Mouse (Mus musculus): ENCODE measurements around the gene Slc35f2. TPM values are rescaled to one million over a fixed set of nuclear protein-coding genes. Genes with fewer than 3 reads are reported as not detected.

Slc35f2 gene
- total and polyA plus RNA-seq, 3 experiments: not detected

DNA sequence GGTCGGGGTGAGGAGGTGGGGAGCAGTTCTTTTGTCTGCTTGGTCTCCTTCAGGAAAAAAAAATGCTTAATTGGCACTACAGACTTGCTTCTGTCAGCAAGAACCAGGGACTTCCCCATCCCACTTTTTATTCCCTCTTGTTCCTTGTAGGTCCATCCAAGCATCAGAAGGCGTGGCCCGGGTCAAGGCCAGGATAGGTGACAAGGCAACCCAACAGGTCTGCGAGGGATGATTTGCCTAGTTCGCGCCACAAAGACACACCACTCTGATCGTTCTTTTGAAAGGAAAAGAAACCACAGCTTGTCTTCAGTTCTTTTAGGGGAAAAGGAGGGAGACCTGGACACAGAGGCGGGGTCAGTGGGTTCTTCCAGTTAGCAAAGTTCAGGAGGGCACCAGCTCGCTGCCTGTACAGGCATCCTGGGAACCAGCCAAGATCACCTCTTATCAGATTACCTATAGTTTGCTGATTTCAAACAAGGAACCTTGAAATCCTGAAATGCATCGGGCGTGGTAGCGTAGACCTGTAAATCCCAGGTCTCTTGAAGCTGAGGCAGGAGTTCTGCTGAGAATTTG lies 481 bp upstream of the Slc35f2 start:
- H3K9me3 ChIP-seq (replicated peaks; ENCODE audit: insufficient read depth, low read length): no peaks in the 10 kb centered on the region
- no peak for DNase-seq (ENCODE audit: low read depth, low spot score)
- no peak overlapping the region for H3K27ac ChIP-seq (ENCODE audit: control insufficient read depth, low read depth, low read length)
- H3K27me3 ChIP-seq (ENCODE audit: control insufficient read depth in 1 of 2, insufficient read depth in 2 of 2, low read length in 2 of 2): peaks cover 0 to 1% of the 10 kb centered on the region in 2 experiments; a peak in 1 of 4 replicates
- H3K79me2 ChIP-seq (ENCODE audit: control insufficient read depth, insufficient read depth, low read length, poor library complexity): no peaks in the 10 kb centered on the region
- no peak for TF ChIP-seq E2F4 (IDR thresholded peaks at IDR 0.05; ENCODE audit: borderline replicate concordance, low read depth, low read length)
- no peak for TF ChIP-seq MAX (IDR thresholded peaks at IDR 0.05; ENCODE audit: low read length)
- no peak for TF ChIP-seq ZC3H11A (IDR thresholded peaks at IDR 0.05; ENCODE audit: low read depth, low read length)
- TF ChIP-seq CHD1 (IDR thresholded peaks at IDR 0.05; ENCODE audit: low read depth, low read length): no peak
- no peak for TF ChIP-seq GABPA (IDR thresholded peaks at IDR 0.05; ENCODE audit: low read depth, low read length)
- no peak for TF ChIP-seq ETS1 (IDR thresholded peaks at IDR 0.05; ENCODE audit: low read depth, low read length)
- no peak for TF ChIP-seq JUND (IDR thresholded peaks at IDR 0.05; ENCODE audit: low read depth, low read length)
- TF ChIP-seq GATA1 (IDR thresholded peaks at IDR 0.05; ENCODE audit: low read depth, low read length): no peak
- TF ChIP-seq USF1 (IDR thresholded peaks at IDR 0.05; ENCODE audit: low read depth, low read length): no peak
- TF ChIP-seq BHLHE40 (IDR thresholded peaks at IDR 0.05; ENCODE audit: borderline replicate concordance, low read depth, low read length): no peak
- no peak for TF ChIP-seq MYC (IDR thresholded peaks at IDR 0.05; ENCODE audit: low read depth, low read length)
- TF ChIP-seq MXI1 (IDR thresholded peaks at IDR 0.05; ENCODE audit: low read depth, low read length): no peak
- H3K4me1 ChIP-seq (ENCODE audit: control insufficient read depth in 1 of 2, insufficient read depth in 2 of 2, low read length in 2 of 2): no peaks in the 10 kb centered on the region
- H3K36me3 ChIP-seq (ENCODE audit: control insufficient read depth in 1 of 2, insufficient read depth in 2 of 2, low read length in 2 of 2): no peaks in the 10 kb centered on the region
- no peak overlapping the region for H3K4me3 ChIP-seq (ENCODE audit: control insufficient read depth in 1 of 2, insufficient read depth in 1 of 2, low read depth in 2 of 2, low read length in 2 of 2)
- H3K9ac ChIP-seq (ENCODE audit: control insufficient read depth, low read depth, low read length, poor library complexity, severe bottlenecking): no peak overlapping the region

DNA sequence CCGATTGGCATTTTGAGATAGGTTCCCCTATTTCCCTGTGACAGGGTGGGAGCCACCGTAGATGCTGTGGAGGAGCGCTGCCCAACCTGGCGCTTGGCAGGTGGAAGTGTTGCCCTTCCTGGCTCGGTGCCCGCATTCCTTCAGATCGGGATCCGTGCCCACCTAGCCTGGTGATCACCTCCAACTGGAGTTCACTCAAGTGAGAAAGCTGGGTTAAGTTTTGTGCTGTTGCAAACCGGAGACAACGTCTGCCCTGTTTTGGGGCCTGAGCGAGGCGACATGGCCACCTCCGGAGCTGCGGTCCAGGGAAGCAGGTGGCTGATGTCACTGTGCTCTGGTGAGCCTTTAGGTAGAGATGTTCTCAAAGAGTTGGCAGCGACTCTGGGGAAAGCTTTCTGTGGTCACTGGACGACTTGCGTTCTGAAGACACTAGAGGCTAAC lies 803 bp downstream of the Slc35f2 start:
- H3K9ac ChIP-seq (ENCODE audit: control insufficient read depth, low read depth, low read length, poor library complexity, severe bottlenecking): no peak overlapping the region
- H3K27me3 ChIP-seq (ENCODE audit: control insufficient read depth in 1 of 2, insufficient read depth in 2 of 2, low read length in 2 of 2): peaks cover 0 to 1% of the 10 kb centered on the region in 2 experiments; a peak in 1 of 4 replicates
- H3K79me2 ChIP-seq (ENCODE audit: control insufficient read depth, insufficient read depth, low read length, poor library complexity): no peaks in the 10 kb centered on the region
- no peaks in the 10 kb centered on the region for H3K4me1 ChIP-seq (ENCODE audit: control insufficient read depth in 1 of 2, insufficient read depth in 2 of 2, low read length in 2 of 2)
- no peaks in the 10 kb centered on the region for H3K9me3 ChIP-seq (replicated peaks; ENCODE audit: insufficient read depth, low read length)
- TF ChIP-seq USF2 (IDR thresholded peaks at IDR 0.05; ENCODE audit: borderline replicate concordance in 1 of 2, insufficient read depth in 1 of 2, low read depth in 1 of 2, low read length in 2 of 2) (no peak), JUND (IDR thresholded peaks at IDR 0.05; ENCODE audit: low read depth, low read length) (no peak), CTCF (IDR thresholded peaks at IDR 0.05 in 2 of 3, conservative IDR thresholded peaks at IDR 0.05 in 1 of 3; ENCODE audit: control insufficient read depth in 1 of 3, insufficient read depth in 1 of 3, low read depth in 2 of 3, low read length in 3 of 3, poor library complexity in 1 of 3, severe bottlenecking in 1 of 3) (no peak), KAT2A (conservative IDR thresholded peaks at IDR 0.05; ENCODE audit: low read depth, low read length) (no peak)
- no peak overlapping the region for H3K4me3 ChIP-seq (ENCODE audit: control insufficient read depth in 1 of 2, insufficient read depth in 1 of 2, low read depth in 2 of 2, low read length in 2 of 2)
- no peaks in the 10 kb centered on the region for H3K36me3 ChIP-seq (ENCODE audit: control insufficient read depth in 1 of 2, insufficient read depth in 2 of 2, low read length in 2 of 2)
- DNase-seq (ENCODE audit: low read depth, low spot score): no peak
- no peak overlapping the region for H3K27ac ChIP-seq (ENCODE audit: control insufficient read depth, low read depth, low read length)
